Mouse (Mus musculus) neural tube, embryonic 11.5 days (tissue): ENCODE results near the gene Polg2. TPM values are rescaled to one million over a fixed set of nuclear protein-coding genes. Genes with fewer than 3 reads are reported as not detected.
A peak's percentile ranks its signal among the peaks of the same experiment; 100 is the strongest.

ENCODE experiments used
- ATAC-seq: fragments of 200-750 bp; cut with Nextera tagmentation; 2 replicates; pipeline ENCODE4 v1.8.0; 2017; ENCODE audit warnings: moderate number of reproducible peaks, mild to moderate bottlenecking, moderate TSS enrichment, moderate library complexity; ENCODE audit not compliant: insufficient read depth, low FRiP score, low TSS enrichment
- DNase-seq: peaks from one replicate; pipeline ENCODE4 v3.0.0-alpha.2; 2015; ENCODE audit warnings: low spot score
- H3K27ac ChIP-seq: fragments of 300-500 bp; sonication (generic); 2 replicates; pipeline ENCODE4 v1.5.1; 2014; ENCODE audit warnings: low read depth, mild to moderate bottlenecking, low read length
- H3K27me3 ChIP-seq: fragments of 300-500 bp; sonication (generic); 2 replicates; pipeline ENCODE4 v1.6.1; 2014; ENCODE audit warnings: mild to moderate bottlenecking, low read length, mixed read lengths; ENCODE audit not compliant: control insufficient read depth, insufficient read depth
- H3K36me3 ChIP-seq: fragments of 300-500 bp; sonication (generic); 2 replicates; pipeline ENCODE4 v1.6.1; 2014; ENCODE audit warnings: mild to moderate bottlenecking, low read length, moderate library complexity, mixed read lengths; ENCODE audit not compliant: control insufficient read depth, insufficient read depth
- H3K4me1 ChIP-seq: fragments of 300-500 bp; sonication (generic); 2 replicates; pipeline ENCODE4 v1.6.1; 2014; ENCODE audit warnings: low read length, mixed read lengths; ENCODE audit not compliant: control insufficient read depth, insufficient read depth
- H3K4me2 ChIP-seq: fragments of 300-500 bp; sonication (generic); 2 replicates; pipeline ENCODE4 v1.6.1; 2014; ENCODE audit warnings: low read depth, mild to moderate bottlenecking, moderate library complexity
- H3K4me3 ChIP-seq: fragments of 300-500 bp; sonication (generic); 2 replicates; pipeline ENCODE4 v1.5.1; 2014; ENCODE audit warnings: low read depth, low read length
- H3K9ac ChIP-seq: fragments of 300-500 bp; sonication (generic); 2 replicates; pipeline ENCODE4 v1.6.1; 2014; ENCODE audit warnings: mild to moderate bottlenecking, low read length
- H3K9me3 ChIP-seq: fragments of 300-500 bp; sonication (generic); 2 replicates; pipeline ENCODE4 v1.6.1; 2016; ENCODE audit warnings: low read length; ENCODE audit not compliant: control insufficient read depth
- WGBS: fragments of 180-500 bp; shearing (Covaris S2); extraction: QIAGEN DNeasy Blood & Tissue Kit; methylation state at CpG from one replicate; pipeline ENCODE4 v1.1.7; 2014; 5-methylcytosine and 5-hydroxymethylcytosine counted together
- polyA plus RNA-seq: library from polyadenylated mRNA; unstranded; fragments of >200 nt; fragmentation: Nextera tagmentation; extraction: Ambion mirVana; gene quantifications from 2 replicates; pipeline ENCODE4 v1.2.1, GENCODE M21; 2014

The Polg2 gene
- polyA plus RNA-seq, 1 experiment from 2014 or later, result 7.6 TPM

DNA sequence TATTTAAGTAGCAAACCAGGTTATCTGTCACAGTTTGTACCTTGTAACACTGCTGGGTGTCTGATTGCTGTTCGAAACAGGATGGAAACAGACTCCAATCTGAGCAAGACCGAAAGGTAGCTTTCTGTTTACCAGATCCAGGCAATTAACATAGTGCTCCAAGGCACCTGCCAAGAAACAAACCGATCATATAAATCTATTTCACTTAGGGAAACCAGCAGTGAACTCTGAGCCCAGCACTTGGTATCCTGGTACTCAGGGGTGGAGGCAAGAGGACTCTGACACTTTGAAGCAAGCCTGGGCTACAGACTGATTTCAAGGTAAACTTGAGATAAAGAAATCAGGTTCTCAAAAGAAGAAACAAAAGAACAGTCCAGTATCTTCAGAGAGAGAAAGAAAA, 1.9 kb downstream of the Polg2 start:
- Histone ChIP-seq H3K9ac (no peak overlapping the region), H3K27me3 (no peaks in the 10 kb centered on the region), H3K4me3 (no peak overlapping the region), H3K9me3 (no peaks in the 10 kb centered on the region), H3K4me1 (no peaks in the 10 kb centered on the region), H3K36me3 (peaks cover 3% of the 10 kb centered on the region), H3K27ac (no peak overlapping the region), H3K4me2 (no peak overlapping the region)
- WGBS, result 90% methylated on average over 3 of the region's 3 CpGs
- ATAC-seq (no peak), DNase-seq (no peak)

DNA sequence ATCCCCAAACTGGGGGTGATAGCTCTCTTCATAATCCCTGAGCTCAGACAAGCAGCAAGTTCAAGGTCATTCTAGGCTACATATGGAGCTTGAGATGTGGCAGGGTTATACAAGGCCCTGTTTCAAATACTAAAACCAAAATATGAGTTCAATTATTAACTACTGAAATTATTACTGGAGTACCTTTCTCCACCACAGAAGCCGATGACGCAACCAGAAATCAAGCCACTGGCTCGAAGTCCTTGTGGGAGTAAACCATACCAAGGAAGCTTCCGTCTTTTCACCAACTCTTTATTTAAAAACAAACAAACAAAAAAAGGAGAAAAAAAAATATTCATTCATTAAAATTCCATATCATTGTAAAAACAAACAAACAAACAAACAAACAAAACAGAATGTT, 2.4 kb downstream of the Polg2 start:
- no peak overlapping the region for H3K4me3 ChIP-seq
- H3K27ac ChIP-seq, result no peak overlapping the region
- no peak overlapping the region for H3K4me2 ChIP-seq
- no peak overlapping the region for H3K9ac ChIP-seq
- peaks cover 3% of the 10 kb centered on the region for H3K36me3 ChIP-seq
- no peaks in the 10 kb centered on the region for H3K4me1 ChIP-seq
- 95% methylated on average over 4 of the region's 4 CpGs for WGBS
- no peak for DNase-seq
- H3K27me3 ChIP-seq, result no peaks in the 10 kb centered on the region
- no peak for ATAC-seq
- H3K9me3 ChIP-seq, result no peaks in the 10 kb centered on the region

DNA sequence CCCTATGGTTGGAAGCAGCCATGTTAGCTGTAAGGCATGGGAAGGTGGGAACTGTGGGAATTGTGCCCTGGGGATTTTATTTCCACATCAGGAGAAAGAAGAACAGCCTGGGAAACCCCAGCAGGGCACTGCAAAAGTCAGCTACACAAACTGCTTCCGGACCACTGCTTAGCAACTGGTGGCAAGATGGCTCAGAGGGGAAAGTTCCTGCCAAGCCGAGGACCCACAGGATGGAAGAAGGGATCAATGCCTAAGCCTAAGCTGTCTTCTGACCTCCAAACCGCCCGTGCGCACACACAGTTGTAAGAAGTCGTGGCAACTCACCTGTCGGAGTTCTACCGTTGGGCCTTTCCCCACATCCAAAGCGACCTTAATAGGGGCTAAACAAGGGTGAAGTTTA, 6.3 kb downstream of the Polg2 start:
- Histone ChIP-seq H3K9me3 (no peaks in the 10 kb centered on the region), H3K27ac (no peak overlapping the region), H3K9ac (no peak overlapping the region), H3K36me3 (peaks cover 11% of the 10 kb centered on the region), H3K4me1 (no peaks in the 10 kb centered on the region), H3K4me2 (no peak overlapping the region), H3K27me3 (no peaks in the 10 kb centered on the region), H3K4me3 (no peak overlapping the region)
- DNase-seq, result no peak
- 92% methylated on average over 9 of the region's 9 CpGs for WGBS
- no peak for ATAC-seq

DNA sequence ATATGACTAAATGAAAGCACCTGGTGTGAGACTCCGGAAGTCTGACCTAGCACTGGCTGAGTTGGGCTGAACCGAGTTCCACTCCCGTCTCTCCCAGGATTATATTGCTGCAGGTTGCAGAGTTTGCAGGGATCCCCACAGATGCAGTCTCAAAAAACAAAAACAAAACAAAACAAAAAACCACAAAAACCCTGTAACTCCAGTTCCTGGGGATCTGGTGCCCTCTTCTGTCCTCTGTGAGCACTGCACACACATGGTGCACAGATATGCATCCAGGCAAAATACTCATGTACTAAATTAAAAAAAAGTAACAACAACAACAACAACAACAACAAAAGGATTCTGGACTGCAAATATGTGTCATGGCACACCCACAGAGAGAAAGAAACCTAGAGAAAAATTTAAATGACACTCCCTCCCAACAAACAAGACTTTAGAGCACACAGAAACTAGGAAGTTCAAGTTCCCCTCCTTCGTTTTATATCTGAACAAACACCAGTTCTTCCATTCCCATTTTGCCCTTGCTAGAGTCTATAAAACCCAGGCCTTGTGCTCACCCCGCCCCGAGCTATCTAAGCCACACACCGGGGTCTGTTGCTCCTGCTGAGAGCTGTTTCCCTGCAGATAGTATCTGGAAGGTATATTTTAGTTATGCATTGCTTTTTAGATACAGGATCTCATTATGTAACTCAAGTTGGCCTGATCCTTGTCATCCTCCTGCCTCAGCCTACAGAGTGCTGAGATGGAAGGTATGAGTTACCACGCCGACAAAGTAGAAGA, 9.0 kb downstream of the Polg2 start:
- Histone ChIP-seq H3K27me3 (no peaks in the 10 kb centered on the region), H3K4me2 (no peak overlapping the region), H3K36me3 (peaks cover 21% of the 10 kb centered on the region), H3K4me3 (no peak overlapping the region), H3K27ac (no peak overlapping the region), H3K9ac (no peak overlapping the region), H3K4me1 (no peaks in the 10 kb centered on the region), H3K9me3 (no peaks in the 10 kb centered on the region)
- no peak for ATAC-seq
- no peak for DNase-seq
- 97% methylated on average over 9 of the region's 9 CpGs for WGBS

DNA sequence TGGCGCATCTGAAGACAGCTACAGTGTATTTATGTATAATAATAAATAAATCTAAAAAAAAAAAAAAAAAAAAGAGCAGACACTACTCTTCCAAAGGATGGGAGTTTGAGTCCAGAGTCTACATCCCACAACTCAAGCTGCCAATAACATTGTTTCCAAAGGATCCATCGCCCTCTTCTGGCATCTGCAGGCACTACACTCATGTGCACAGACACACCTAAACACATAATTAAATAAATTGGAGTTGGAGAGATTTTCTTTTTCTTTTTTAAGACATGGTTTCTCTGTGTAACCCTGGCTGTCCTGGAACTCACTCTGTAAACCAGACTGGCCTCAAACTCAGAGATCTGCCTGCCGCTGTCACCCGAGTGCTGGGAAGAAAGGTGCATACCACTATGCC, 11.8 kb downstream of the Polg2 start:
- no peaks in the 10 kb centered on the region for H3K4me1 ChIP-seq
- peaks cover 21% of the 10 kb centered on the region for H3K36me3 ChIP-seq
- H3K9ac ChIP-seq, result no peak overlapping the region
- 93% methylated on average over 4 of the region's 4 CpGs for WGBS
- no peak overlapping the region for H3K27ac ChIP-seq
- ATAC-seq (no peak), DNase-seq (no peak)
- H3K9me3 ChIP-seq, result no peaks in the 10 kb centered on the region
- no peak overlapping the region for H3K4me2 ChIP-seq
- H3K27me3 ChIP-seq, result no peaks in the 10 kb centered on the region
- H3K4me3 ChIP-seq, result no peak overlapping the region

DNA sequence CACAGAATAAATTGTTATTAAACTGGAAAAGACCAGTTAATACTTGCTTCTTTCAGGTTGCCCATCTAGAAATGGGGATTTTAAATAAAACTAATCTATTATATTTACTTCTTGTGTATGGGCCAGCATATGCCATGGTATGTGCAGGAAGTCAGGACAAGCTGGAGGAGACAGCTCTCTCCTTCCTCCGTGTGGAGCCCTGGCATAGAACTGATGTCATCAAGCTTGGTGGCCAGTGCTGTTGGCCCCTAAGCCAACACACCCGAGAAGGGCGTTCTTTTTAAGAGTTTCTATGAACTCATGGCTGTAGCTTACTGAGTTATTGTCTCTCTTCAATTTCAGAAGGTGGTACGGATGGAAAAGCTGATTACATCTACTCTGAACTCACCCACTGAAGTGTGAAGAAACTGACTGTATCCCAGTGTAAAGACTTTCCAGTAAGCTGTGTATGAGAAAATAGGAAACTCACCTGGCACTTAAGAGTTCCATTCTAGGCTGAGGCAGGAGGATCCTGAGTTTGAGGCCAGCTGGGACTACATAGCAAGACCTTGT, 12.7 kb downstream of the Polg2 start:
- Histone ChIP-seq H3K27me3 (no peaks in the 10 kb centered on the region), H3K4me2 (no peak overlapping the region), H3K36me3 (peaks cover 21% of the 10 kb centered on the region), H3K4me3 (no peak overlapping the region), H3K27ac (no peak overlapping the region), H3K9ac (no peak overlapping the region), H3K4me1 (no peaks in the 10 kb centered on the region), H3K9me3 (no peaks in the 10 kb centered on the region)
- ATAC-seq (no peak), DNase-seq (no peak)
- WGBS, result 94% methylated on average over 4 of the region's 4 CpGs

DNA sequence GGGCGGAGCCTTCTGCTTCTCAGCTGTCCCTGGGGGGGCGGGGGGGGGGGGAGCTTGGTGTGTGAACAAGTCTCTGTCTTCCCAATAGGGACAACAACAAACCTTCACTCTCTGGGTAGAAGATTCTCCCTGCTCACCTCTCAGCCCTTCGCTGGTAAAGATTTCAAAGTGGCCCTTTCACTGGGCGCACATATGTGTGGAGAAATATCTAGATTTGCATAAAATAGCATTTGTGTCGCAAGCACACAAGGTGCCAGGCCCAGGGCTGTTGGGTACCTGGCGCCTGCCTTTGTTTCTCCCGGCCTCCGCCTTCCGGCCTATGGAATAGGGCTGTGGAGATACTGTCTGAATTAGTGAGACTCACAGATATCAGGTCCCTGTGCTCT, 16.5 kb downstream of the Polg2 start:
- H3K4me3 ChIP-seq, result no peak overlapping the region
- H3K4me1 ChIP-seq, result no peaks in the 10 kb centered on the region
- DNase-seq, result no peak
- WGBS, result 90% methylated on average over 8 of the region's 9 CpGs
- H3K27ac ChIP-seq, result no peak overlapping the region
- no peak overlapping the region for H3K4me2 ChIP-seq
- no peaks in the 10 kb centered on the region for H3K9me3 ChIP-seq
- peaks cover 7% of the 10 kb centered on the region for H3K36me3 ChIP-seq
- no peak for ATAC-seq
- no peaks in the 10 kb centered on the region for H3K27me3 ChIP-seq
- H3K9ac ChIP-seq, result no peak overlapping the region

DNA sequence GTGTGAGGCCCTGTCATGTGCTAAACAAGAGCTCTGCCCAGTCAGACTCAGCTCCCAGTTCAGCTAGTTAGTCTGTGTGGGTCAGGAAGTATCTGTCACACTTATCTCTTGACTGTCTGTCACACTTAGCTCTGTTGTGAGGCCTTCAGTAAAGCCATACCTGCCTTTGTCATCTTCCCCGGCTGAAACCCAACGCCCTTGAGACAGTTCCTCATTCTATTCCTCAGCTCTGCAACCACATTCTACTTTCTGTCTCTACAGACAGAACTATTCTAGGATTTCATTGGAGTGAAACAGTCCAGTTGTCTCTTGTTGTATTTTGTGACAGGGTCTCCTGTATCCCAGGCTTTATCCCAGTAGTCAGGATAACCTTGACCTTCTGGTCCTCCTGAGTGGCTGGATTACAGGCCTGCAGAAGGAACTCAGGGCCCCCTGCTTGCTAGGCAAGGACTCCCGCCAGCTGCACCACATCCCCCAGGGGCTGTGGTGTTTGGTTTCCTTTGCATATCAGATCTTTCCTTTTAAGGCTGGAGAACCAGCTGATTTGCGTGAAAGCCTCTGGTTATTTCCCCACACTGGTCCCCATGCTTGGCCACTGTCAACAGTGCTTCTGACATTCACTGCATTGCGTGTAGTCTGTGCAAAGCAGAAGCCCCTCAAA, 17.1 kb downstream of the Polg2 start:
- no peaks in the 10 kb centered on the region for H3K9me3 ChIP-seq
- no peak for ATAC-seq

DNA sequence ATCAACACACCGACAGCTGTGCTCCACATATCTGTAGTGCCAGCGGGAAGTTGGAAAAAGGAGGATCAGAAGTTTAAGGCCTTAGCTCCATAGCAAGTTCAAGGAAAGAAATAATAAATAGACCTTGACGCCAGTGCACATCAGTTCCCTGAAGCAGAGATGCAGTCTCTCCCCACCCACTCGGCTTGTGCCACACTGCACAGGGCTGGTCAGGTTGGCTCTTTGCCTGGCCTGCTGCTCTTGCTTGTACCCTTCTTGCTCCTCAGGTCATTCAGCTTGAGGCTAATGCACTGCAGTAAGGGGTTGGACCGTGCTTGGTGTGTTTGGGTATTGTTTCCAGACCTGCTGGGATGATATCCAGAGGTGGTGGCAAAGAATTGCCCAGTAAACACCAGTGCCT, 18.8 kb downstream of the Polg2 start:
- ATAC-seq (no peak), DNase-seq (no peak)
- Histone ChIP-seq H3K9me3 (no peaks in the 10 kb centered on the region), H3K27me3 (no peaks in the 10 kb centered on the region), H3K9ac (no peak overlapping the region), H3K4me3 (no peak overlapping the region), H3K27ac (no peak overlapping the region), H3K36me3 (no peaks in the 10 kb centered on the region), H3K4me1 (no peaks in the 10 kb centered on the region), H3K4me2 (no peak overlapping the region)
- WGBS, result 95% methylated on average over 5 of the region's 5 CpGs

More for the DNA sequence above, 17.1 kb downstream of the Polg2 start:
- Histone ChIP-seq H3K9ac (no peak overlapping the region), H3K4me2 (no peak overlapping the region), H3K4me3 (no peak overlapping the region), H3K27me3 (no peaks in the 10 kb centered on the region), H3K27ac (0 out of 2 replicates have a peak overlapping the region, but pooled peaks have one; percentile 21), H3K4me1 (no peaks in the 10 kb centered on the region), H3K36me3 (peaks cover 4% of the 10 kb centered on the region; the same call in 1 of the 2 replicates)
- no peak for DNase-seq
- WGBS, result 57% methylated on average over 5 of the region's 5 CpGs
